Comparison of ENCODE assay signal across 20 mouse cellular contexts in genomic region chr16:31510097-31510496, GRCm38 (mm10).
A peak's percentile ranks its signal among the peaks of the same experiment; 100 is the strongest.
DNase-seq lines count a peak whose midpoint lies in the region; ATAC-seq and TF ChIP-seq lines count a peak whose summit lies in the region.
"Had no signal": no experiment of that assay in that cellular context is flagged by ENCODE, and none has a peak within 500 bp of the region (broad histone marks: within the 10 kb centered on the region; RNA-seq: fewer than 3 reads in every experiment).

No protein-coding gene starts in this region.

- no peak overlapping the region for H3K4me2 ChIP-seq in forebrain, embryonic 14.5 days (ENCODE audit: low read length)
- H3K4me2 ChIP-seq in myocyte (ENCODE audit: low read depth), result no peak overlapping the region

- H3K4me1 ChIP-seq in forebrain, embryonic 10.5 days, result peaks cover 50% of the 10 kb centered on the region
- peaks cover 14% of the 10 kb centered on the region for H3K4me1 ChIP-seq in forebrain, embryonic 14.5 days (ENCODE audit: control insufficient read depth, insufficient read depth, low read length)

- TF ChIP-seq CTCF in layer of hippocampus, adult 2 months (conservative IDR thresholded peaks at IDR 0.05), result no peak

- WGBS in forebrain, embryonic 10.5 days, result 70% methylated on average over 8 of the region's 8 CpGs
- WGBS in forebrain, embryonic 14.5 days, result 91% methylated on average over 8 of the region's 8 CpGs

- H3K27me3 ChIP-seq in forebrain, embryonic 10.5 days (ENCODE audit: poor library complexity, severe bottlenecking), result 0 out of 2 replicates have a peak, but pooled peaks cover 10% of the 10 kb centered on the region
- H3K27me3 ChIP-seq in forebrain, embryonic 14.5 days (replicated peaks; ENCODE audit: control insufficient read depth, insufficient read depth, low read length), result no peaks in the 10 kb centered on the region
- H3K27me3 ChIP-seq in myocyte (ENCODE audit: control insufficient read depth, insufficient read depth, insufficient read length), result no peaks in the 10 kb centered on the region
- H3K27me3 ChIP-seq: neural tube, embryonic 15.5 days had no signal

- H3K4me3 ChIP-seq in forebrain, embryonic 10.5 days, result no peak overlapping the region
- H3K4me3 ChIP-seq in forebrain, embryonic 14.5 days (ENCODE audit: low read depth, low read length), result no peak overlapping the region
- no peak overlapping the region for H3K4me3 ChIP-seq in layer of hippocampus, adult 2 months
- no peak overlapping the region for H3K4me3 ChIP-seq in myocyte
- H3K4me3 ChIP-seq: neural tube, embryonic 15.5 days had no signal

- ATAC-seq in forebrain, embryonic 14.5 days, result no peak
- ATAC-seq: forebrain, embryonic 16.5 days had no signal

- H3K9me3 ChIP-seq in forebrain, embryonic 10.5 days, result no peaks in the 10 kb centered on the region
- no peaks in the 10 kb centered on the region for H3K9me3 ChIP-seq in forebrain, embryonic 14.5 days (replicated peaks; ENCODE audit: control insufficient read depth, low read length)
- H3K9me3 ChIP-seq: neural tube, embryonic 15.5 days had no signal

- H3ac ChIP-seq in myocyte (ENCODE audit: control insufficient read depth, insufficient read length), result no peak overlapping the region

- no peaks in the 10 kb centered on the region for H3K79me2 ChIP-seq in myocyte (ENCODE audit: control insufficient read depth, insufficient read depth)

- no peak overlapping the region for H3K9ac ChIP-seq in forebrain, embryonic 14.5 days (ENCODE audit: low read length)
- H3K9ac ChIP-seq: liver, embryonic 14.5 days; neural tube, embryonic 15.5 days had no signal

- peak overlapping the region; percentile 75 for H3K27ac ChIP-seq in forebrain, embryonic 10.5 days
- H3K27ac ChIP-seq in forebrain, embryonic 14.5 days (ENCODE audit: low read depth, low read length), result no peak overlapping the region
- H3K27ac ChIP-seq in layer of hippocampus, adult 2 months, result peak overlapping the region; percentile 87; the same call in 1 of the 2 replicates
- H3K27ac ChIP-seq: liver, embryonic 14.5 days had no signal

- DNase-seq in forebrain, embryonic 10.5 days (ENCODE audit: extremely low spot score, low spot score), result no peak
- DNase-seq in forebrain, embryonic 14.5 days (ENCODE audit: low spot score), result no peak
- DNase-seq in layer of hippocampus, adult 2 months (ENCODE audit: low spot score in 2 of 2), result no peak
- no peak for DNase-seq in layer of hippocampus, adult 18-20 months (ENCODE audit: low spot score in 2 of 2)
- DNase-seq in cerebellum, postnatal 4 days (ENCODE audit: low spot score in 2 of 2), result no peak
- no peak for DNase-seq in lung, postnatal 36 days
- DNase-seq in adrenal gland, postnatal 36 days, result no peak
- DNase-seq: adrenal gland, postnatal 10 days; cerebellum, postnatal 36 days; gastrocnemius, postnatal 25 days; heart, postnatal 4 days; kidney, postnatal 4 days; layer of hippocampus, postnatal 36 days; lung, postnatal 14 days; right cerebral cortex, postnatal 4 days; thymus, postnatal 14 days had no signal

- no peaks in the 10 kb centered on the region for H3K36me3 ChIP-seq in forebrain, embryonic 10.5 days (replicated peaks)
- H3K36me3 ChIP-seq in forebrain, embryonic 14.5 days (ENCODE audit: control insufficient read depth, insufficient read depth, low read length), result no peaks in the 10 kb centered on the region
- H3K36me3 ChIP-seq in myocyte (ENCODE audit: control insufficient read depth, insufficient read depth), result no peaks in the 10 kb centered on the region
- H3K36me3 ChIP-seq: neural tube, embryonic 15.5 days had no signal

- TF ChIP-seq POLR2A in myocyte (IDR thresholded peaks at IDR 0.05; ENCODE audit: insufficient read length, low read depth), result no peak

TF ChIP-seq in myocyte, 11 proteins besides CTCF, POLR2A, EP300 and RAD21:
- no peak for TF ChIP-seq E2F4 (IDR thresholded peaks at IDR 0.05; ENCODE audit: insufficient read depth)
- TF ChIP-seq MYOD1 (IDR thresholded peaks at IDR 0.05; ENCODE audit: control insufficient read depth in 1 of 3, insufficient read length in 2 of 3, low read depth in 2 of 3), result peak; percentile 31 to 92 (median 89)
- peak; percentile 29 for TF ChIP-seq TCF3 (IDR thresholded peaks at IDR 0.05; ENCODE audit: insufficient read length, low read depth)
- peak; percentile 58 to 96 (median 90) for TF ChIP-seq MYOG (IDR thresholded peaks at IDR 0.05; ENCODE audit: control insufficient read depth in 1 of 3, insufficient read depth in 1 of 3, insufficient read length in 2 of 3, low read depth in 2 of 3)
